Mouse (Mus musculus) megakaryocyte-erythroid progenitor cell, adult 5 weeks (primary cell): ENCODE measurements around the gene Mamld1. TPM values are rescaled to one million over a fixed set of nuclear protein-coding genes. Genes with fewer than 3 reads are reported as not detected.

Experiments
- polyA plus RNA-seq: library from polyadenylated mRNA; stranded (reverse); fragments of >175 nt; gene quantifications from 2 replicates; pipeline ENCODE4 v1.2.3, GENCODE M21; 2012

The Mamld1 gene
- 0.03 TPM in 2 replicates for polyA plus RNA-seq

DNA sequence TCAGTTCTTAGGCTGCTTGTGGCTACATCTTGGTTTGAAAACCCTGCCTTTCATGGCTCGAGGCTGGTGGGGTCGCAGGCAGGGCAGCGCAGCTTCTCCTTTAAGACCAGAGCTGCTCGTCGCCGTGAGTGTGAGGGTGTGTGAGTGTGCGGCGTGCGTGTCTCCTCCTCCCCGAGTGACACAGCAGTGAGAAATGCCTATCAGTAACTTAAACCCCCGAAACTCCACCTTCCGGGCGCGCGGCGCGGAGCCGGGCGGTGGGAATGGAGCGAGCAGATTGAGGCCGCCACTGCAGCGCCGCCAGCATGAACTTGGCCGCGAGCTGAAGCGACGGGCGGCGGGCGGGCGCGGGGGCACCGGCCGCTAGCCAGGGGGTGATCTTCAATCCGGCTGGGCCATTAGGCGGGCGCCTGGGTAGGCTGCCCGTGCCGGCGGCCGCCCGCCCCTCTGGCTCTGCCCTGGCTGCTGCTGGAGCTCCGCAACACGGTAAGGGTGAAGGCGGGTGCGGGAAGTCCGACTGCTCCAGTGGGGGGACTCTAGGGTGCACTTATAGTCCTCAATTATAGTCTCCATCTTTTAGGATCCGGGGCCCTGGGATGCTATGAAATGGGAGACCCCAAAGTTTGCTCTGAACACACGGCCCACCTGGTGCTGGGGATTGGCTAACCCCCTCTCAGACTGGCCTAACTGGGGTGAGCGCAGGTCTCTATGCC lies at the start of gene Mamld1:
Gene Mamld1 (plus strand): TSS at position 393 of the 713 bp plus-strand sequence.

Other genes starting within 250 kb of the Mamld1 start
- 0.47 and 0.53 TPM in 2 replicates for gene Mtm1, start 160.5 kb downstream of the Mamld1 start, polyA plus RNA-seq